Mouse (Mus musculus) embryonic facial prominence, embryonic 14.5 days (tissue): ENCODE data around the gene Itk. TPM values are rescaled to one million over a fixed set of nuclear protein-coding genes. Genes with fewer than 3 reads are reported as not detected.

Source experiments
- ATAC-seq: fragments of 200-750 bp; cut with Nextera tagmentation; 2 replicates; pipeline ENCODE4 v1.8.0; 2017; ENCODE audit warnings: low read depth, moderate number of reproducible peaks, moderate TSS enrichment
- DNase-seq: peaks from one replicate; pipeline ENCODE4 v3.0.0-alpha.2; 2015; ENCODE audit warnings: low spot score
- H3K27ac ChIP-seq: fragments of 300-500 bp; sonication (generic); replicated peaks from 2 replicates; pipeline ENCODE4 v1.5.1; 2014; ENCODE audit warnings: low read depth, mild to moderate bottlenecking, low read length, moderate library complexity
- H3K27me3 ChIP-seq: fragments of 300-500 bp; sonication (generic); replicated peaks from 2 replicates; pipeline ENCODE4 v1.6.1; 2014; ENCODE audit warnings: low read length; ENCODE audit not compliant: control insufficient read depth, insufficient read depth
- H3K36me3 ChIP-seq: fragments of 300-500 bp; sonication (generic); 2 replicates; pipeline ENCODE4 v1.6.1; 2014; ENCODE audit warnings: low read length, mixed read lengths; ENCODE audit not compliant: control insufficient read depth, insufficient read depth
- H3K4me1 ChIP-seq: fragments of 300-500 bp; sonication (generic); 2 replicates; pipeline ENCODE4 v1.6.1; 2014; ENCODE audit warnings: antibody characterized with exemption, low read length; ENCODE audit not compliant: control insufficient read depth, insufficient read depth
- H3K4me2 ChIP-seq: fragments of 300-500 bp; sonication (generic); 2 replicates; pipeline ENCODE4 v1.6.1; 2014; ENCODE audit warnings: low read depth, mild to moderate bottlenecking, low read length, moderate library complexity, mixed read lengths
- H3K4me3 ChIP-seq: fragments of 300-500 bp; sonication (generic); 2 replicates; pipeline ENCODE4 v1.5.1; 2014; ENCODE audit warnings: low read depth, mild to moderate bottlenecking, low read length
- H3K9ac ChIP-seq: fragments of 300-500 bp; sonication (generic); 2 replicates; pipeline ENCODE4 v1.6.1; 2014; ENCODE audit warnings: low read depth, mild to moderate bottlenecking, low read length, moderate library complexity, mixed read lengths
- H3K9me3 ChIP-seq: fragments of 300-500 bp; sonication (generic); 2 replicates; pipeline ENCODE4 v1.6.1; 2016; ENCODE audit warnings: low read length; ENCODE audit not compliant: control insufficient read depth
- WGBS: fragments of 180-500 bp; shearing (Covaris S2); extraction: QIAGEN DNeasy Blood & Tissue Kit; methylation state at CpG from one replicate; pipeline ENCODE4 v1.1.7; 2014; 5-methylcytosine and 5-hydroxymethylcytosine counted together
- polyA plus RNA-seq: library from polyadenylated mRNA; unstranded; fragments of >200 nt; fragmentation: Nextera tagmentation; extraction: Ambion mirVana; gene quantifications from 2 replicates; pipeline ENCODE4 v1.2.1, GENCODE M21; 2014

Gene Itk
- polyA plus RNA-seq, 1 experiment from 2014 or later: 0.26 TPM

DNA sequence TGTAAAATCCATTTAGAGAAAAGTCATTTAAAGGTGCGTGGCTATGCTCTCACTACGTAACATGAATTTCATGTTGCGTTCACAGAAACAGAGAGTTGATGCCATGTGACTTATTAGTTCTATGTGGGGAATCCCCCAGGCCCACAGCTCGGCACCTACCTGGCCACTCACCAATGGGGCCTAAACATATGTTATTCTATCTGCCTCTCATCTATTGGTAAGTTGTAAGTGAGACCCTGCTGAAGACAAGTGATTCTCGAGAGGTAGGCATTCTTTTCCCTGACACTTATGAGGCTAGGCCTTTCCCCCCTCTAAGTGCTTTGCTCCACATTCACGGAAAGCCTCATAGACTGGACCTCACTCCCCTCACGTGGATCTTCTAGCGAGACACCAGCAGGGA, 2.8 kb downstream of the Itk start:
- H3K27ac ChIP-seq: no peak overlapping the region
- no peak overlapping the region for H3K9ac ChIP-seq
- DNase-seq: no peak
- H3K4me1 ChIP-seq: no peaks in the 10 kb centered on the region
- no peaks in the 10 kb centered on the region for H3K27me3 ChIP-seq
- H3K9me3 ChIP-seq: no peaks in the 10 kb centered on the region
- WGBS: 77% methylated on average over 8 of the region's 8 CpGs
- ATAC-seq: no peak
- H3K4me3 ChIP-seq: no peak overlapping the region
- H3K36me3 ChIP-seq: no peaks in the 10 kb centered on the region
- H3K4me2 ChIP-seq: no peak overlapping the region

DNA sequence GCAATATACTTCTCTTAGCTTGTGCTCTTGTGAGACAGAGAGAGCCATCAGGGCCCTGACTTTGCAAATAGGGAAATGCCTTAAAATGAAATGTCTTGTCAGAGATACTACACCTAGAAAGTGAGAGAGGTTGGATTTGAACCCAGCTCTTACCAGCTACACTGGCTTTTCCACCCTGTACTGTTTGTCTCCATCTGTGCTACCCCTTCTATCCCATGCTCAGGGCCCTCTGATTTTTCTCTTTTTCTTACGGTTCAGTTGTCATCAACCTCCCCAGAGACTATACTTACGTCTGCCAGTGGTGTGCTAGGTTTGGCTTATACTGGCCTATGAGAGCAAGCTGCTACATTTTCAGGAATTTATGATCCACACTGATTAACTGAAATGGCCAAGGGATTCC, 4.4 kb downstream of the Itk start:
- Histone ChIP-seq H3K9ac (no peak overlapping the region), H3K4me2 (no peak overlapping the region), H3K27ac (no peak overlapping the region), H3K27me3 (no peaks in the 10 kb centered on the region), H3K4me3 (no peak overlapping the region), H3K4me1 (no peaks in the 10 kb centered on the region), H3K36me3 (no peaks in the 10 kb centered on the region), H3K9me3 (no peaks in the 10 kb centered on the region)
- ATAC-seq (no peak), DNase-seq (no peak)
- WGBS: 68% methylated on average over 2 of the region's 2 CpGs

DNA sequence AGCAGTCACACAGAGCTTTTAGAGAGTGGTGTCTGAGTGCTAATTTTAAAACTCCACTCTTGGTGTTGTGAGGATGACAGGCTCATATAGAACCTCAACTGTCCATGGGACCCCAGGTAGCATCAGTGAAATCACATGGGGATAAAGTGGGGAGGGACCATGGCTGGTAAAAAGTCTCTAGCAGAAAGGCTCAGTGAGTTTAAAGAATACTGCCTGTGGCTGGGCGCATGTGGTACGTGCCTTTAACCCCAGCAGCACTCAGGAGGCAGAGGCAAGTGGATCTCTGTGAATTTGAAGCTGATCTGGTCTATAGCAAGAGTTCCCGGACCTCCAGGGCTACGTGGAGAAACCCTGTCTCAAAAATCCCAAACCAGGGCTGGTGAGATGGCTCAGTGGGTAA, 6.8 kb downstream of the Itk start:
- H3K4me3 ChIP-seq: no peak overlapping the region
- H3K27me3 ChIP-seq: no peaks in the 10 kb centered on the region
- H3K4me1 ChIP-seq: no peaks in the 10 kb centered on the region
- H3K36me3 ChIP-seq: no peaks in the 10 kb centered on the region
- H3K4me2 ChIP-seq: no peak overlapping the region
- WGBS: 92% methylated on average over 4 of the region's 4 CpGs
- no peak overlapping the region for H3K27ac ChIP-seq
- no peaks in the 10 kb centered on the region for H3K9me3 ChIP-seq
- H3K9ac ChIP-seq: no peak overlapping the region
- ATAC-seq (no peak), DNase-seq (no peak)

- no peak for ATAC-seq
These were observed 9.1 kb downstream of the Itk start for GRCm38 (mm10) chr11:46380097-46380675.

DNA sequence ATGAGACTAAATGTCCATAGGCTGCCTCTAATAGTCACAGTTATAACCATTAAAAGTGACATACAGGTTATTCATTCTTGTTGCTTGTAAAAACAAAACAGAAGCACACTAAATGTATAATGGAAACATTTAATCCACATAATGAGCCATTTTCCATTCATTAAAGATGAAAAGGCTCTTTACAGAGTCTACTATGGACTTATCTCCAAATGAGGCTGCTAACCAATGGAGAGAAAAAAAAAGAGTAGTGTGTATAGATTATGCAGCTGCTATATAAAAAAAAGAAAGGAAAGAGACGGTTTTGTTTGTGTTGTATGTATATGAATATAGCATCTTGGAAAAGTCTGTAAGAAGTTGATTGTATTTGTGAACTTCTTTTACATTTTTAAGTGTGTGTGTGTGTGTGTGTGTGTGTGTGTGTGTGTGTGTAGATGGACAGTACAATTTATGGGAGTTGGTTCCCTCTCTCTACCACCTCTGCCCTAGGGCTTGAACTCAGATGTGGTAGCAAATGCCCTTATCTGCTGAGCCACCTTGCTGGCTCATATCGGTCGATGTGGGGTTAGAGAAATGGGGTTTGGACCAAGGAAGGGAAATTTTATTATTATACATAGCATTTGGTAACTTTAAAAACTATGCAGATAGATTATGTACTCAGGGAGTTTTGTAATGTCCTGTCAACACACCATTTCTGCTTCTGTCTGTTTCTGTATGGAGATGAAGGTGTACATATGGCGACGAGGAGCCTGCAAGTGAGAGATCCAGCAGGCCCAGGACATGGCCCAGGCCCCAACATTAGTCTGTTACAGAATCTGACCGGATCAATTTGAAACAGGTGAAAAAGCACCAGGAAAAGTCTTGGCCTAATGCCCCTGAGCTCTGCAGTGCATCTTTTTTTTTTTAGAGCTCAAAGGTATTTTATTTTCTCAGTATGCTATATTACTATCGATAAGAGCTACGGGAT, 11.2 kb downstream of the Itk start:
- DNase-seq: no peak
- H3K27me3 ChIP-seq: no peaks in the 10 kb centered on the region
- H3K4me3 ChIP-seq: no peak overlapping the region
- H3K9ac ChIP-seq: no peak overlapping the region
- H3K4me1 ChIP-seq: no peaks in the 10 kb centered on the region
- WGBS: 82% methylated on average over 8 of the region's 8 CpGs
- no peaks in the 10 kb centered on the region for H3K9me3 ChIP-seq
- no peaks in the 10 kb centered on the region for H3K36me3 ChIP-seq
- no peak overlapping the region for H3K27ac ChIP-seq
- H3K4me2 ChIP-seq: no peak overlapping the region
- ATAC-seq: no peak

More at GRCm38 (mm10) chr11:46380097-46380675, 9.1 kb downstream of the Itk start:
- Histone ChIP-seq H3K36me3 (no peaks in the 10 kb centered on the region), H3K4me2 (no peak overlapping the region), H3K27me3 (no peaks in the 10 kb centered on the region), H3K4me3 (no peak overlapping the region), H3K9me3 (no peaks in the 10 kb centered on the region), H3K4me1 (no peaks in the 10 kb centered on the region), H3K27ac (no peak overlapping the region), H3K9ac (no peak overlapping the region)
- DNase-seq: no peak
- 84% methylated on average over 7 of the region's 7 CpGs for WGBS

GRCm38 (mm10) chr11:46377316-46377715, 12.0 kb downstream of the Itk start:
- no peaks in the 10 kb centered on the region for H3K36me3 ChIP-seq
- WGBS: 71% methylated on average over 1 of the region's 1 CpGs
- ATAC-seq: no peak
- no peaks in the 10 kb centered on the region for H3K4me1 ChIP-seq
- DNase-seq: no peak
- no peak overlapping the region for H3K9ac ChIP-seq
- H3K4me2 ChIP-seq: no peak overlapping the region
- H3K27ac ChIP-seq: no peak overlapping the region
- no peaks in the 10 kb centered on the region for H3K9me3 ChIP-seq
- no peaks in the 10 kb centered on the region for H3K27me3 ChIP-seq
- H3K4me3 ChIP-seq: no peak overlapping the region

DNA sequence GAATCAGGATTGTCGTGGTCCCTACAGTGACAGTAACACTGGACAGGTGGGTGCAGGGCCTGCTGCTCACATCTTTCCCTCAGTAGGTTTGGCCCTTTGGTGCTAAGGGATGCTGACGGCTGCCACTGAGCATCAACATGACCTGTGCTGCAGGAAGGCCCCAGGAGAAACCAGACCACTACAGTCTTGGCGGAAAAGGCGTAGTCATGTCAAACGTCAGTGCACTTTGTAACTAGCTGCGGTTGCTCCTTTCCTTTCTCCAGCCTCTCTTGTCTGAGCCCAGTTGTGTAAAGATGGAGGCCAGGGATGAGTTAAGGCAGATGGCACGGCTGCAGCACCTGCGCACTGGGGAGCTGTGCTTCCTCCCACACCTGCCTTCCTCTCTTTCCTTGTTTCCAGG, 14.3 kb downstream of the Itk start:
- Histone ChIP-seq H3K36me3 (no peaks in the 10 kb centered on the region), H3K4me3 (no peak overlapping the region), H3K4me1 (no peaks in the 10 kb centered on the region), H3K9ac (no peak overlapping the region), H3K27ac (no peak overlapping the region), H3K9me3 (no peaks in the 10 kb centered on the region), H3K4me2 (no peak overlapping the region), H3K27me3 (no peaks in the 10 kb centered on the region)
- ATAC-seq (no peak), DNase-seq (no peak)
- WGBS: 75% methylated on average over 8 of the region's 8 CpGs

DNA sequence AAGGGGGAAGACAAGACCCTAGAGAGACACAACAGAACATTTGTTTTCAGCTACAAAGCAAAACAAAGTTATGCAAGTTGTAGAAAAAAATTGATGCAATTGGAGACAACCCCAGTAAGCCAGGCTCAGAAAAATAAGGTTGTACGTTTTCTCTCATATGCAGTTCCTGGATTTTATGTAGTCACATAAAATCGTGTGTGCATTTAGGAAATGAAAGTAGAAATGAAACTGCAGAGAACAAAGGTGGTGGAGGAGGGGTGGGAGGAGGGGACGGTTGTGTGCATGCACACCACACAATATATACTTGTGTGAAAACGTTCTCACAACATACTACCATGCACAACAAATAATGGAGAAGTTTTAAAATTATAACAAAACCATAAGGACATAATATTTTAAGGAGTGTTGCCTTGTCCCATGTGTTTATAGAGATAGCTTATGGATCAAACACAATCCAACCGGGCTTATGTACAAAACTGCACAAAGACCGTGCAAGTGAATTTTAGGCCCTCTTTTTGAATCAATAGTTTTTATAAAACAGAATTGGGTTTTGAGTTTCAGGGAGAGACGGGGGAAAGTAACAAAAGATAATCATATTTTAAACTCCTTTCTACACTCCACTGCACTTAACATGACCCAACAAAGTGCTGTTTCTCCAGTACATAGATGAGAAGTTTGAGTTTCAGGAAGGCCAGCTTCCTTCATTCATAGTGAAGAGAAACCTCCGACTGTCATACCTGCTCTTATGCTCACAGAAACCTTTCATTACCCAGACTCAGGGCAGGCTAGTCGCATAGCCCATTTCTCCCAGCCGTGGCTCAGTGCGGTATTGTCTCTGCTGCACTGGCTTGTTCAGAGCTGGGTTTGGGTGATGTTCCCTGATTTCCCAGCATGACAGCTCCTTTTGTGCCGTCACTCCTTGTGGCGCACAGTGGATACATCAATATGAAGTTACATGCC, 16.0 kb downstream of the Itk start:
- no peak overlapping the region for H3K27ac ChIP-seq
- no peak for ATAC-seq
- H3K4me1 ChIP-seq: no peaks in the 10 kb centered on the region
- H3K27me3 ChIP-seq: no peaks in the 10 kb centered on the region
- H3K4me2 ChIP-seq: no peak overlapping the region
- H3K9me3 ChIP-seq: no peaks in the 10 kb centered on the region
- no peak overlapping the region for H3K9ac ChIP-seq
- no peak for DNase-seq
- H3K36me3 ChIP-seq: no peaks in the 10 kb centered on the region
- no peak overlapping the region for H3K4me3 ChIP-seq
- WGBS: 73% methylated on average over 13 of the region's 13 CpGs
